Mouse (Mus musculus): Measurements from ENCODE around the gene Mrps11. TPM values are rescaled to one million over a fixed set of nuclear protein-coding genes. Genes with fewer than 3 reads are reported as not detected.

The Mrps11 gene
- total and polyA plus RNA-seq, 3 experiments, result 68.3 to 94.6 (median 75.1) TPM

Other genes starting within 250 kb of the Mrps11 start
- 0.21 TPM in 2 replicates for gene Ntrk3, start 45.1 kb upstream of the Mrps11 start, total RNA-seq (2012; rRNA removed)
- gene Ntrk3, start 45.1 kb upstream of the Mrps11 start, total RNA-seq (2014; rRNA removed), result not detected in 2 replicates
- not detected in 2 replicates for gene Ntrk3, start 45.1 kb upstream of the Mrps11 start, polyA plus RNA-seq (2012; ENCODE audit: insufficient read length, low read depth)
- gene Mrpl46, start 412 bp downstream of the Mrps11 start, total RNA-seq (2012; rRNA removed), result 62.8 and 79.0 TPM in 2 replicates
- 56.1 and 64.6 TPM in 2 replicates for gene Mrpl46, start 412 bp downstream of the Mrps11 start, total RNA-seq (2014; rRNA removed)
- 63.2 and 72.5 TPM in 2 replicates for gene Mrpl46, start 412 bp downstream of the Mrps11 start, polyA plus RNA-seq (2012; ENCODE audit: insufficient read length, low read depth)
- 12.6 and 12.9 TPM in 2 replicates for gene Det1, start 64.1 kb downstream of the Mrps11 start, total RNA-seq (2012; rRNA removed)
- 11.9 and 14.3 TPM in 2 replicates for gene Det1, start 64.1 kb downstream of the Mrps11 start, total RNA-seq (2014; rRNA removed)
- 9.5 and 12.2 TPM in 2 replicates for gene Det1, start 64.1 kb downstream of the Mrps11 start, polyA plus RNA-seq (2012; ENCODE audit: insufficient read length, low read depth)
- gene Aen, start 112.7 kb downstream of the Mrps11 start, total RNA-seq (2012; rRNA removed), result 69.1 and 93.5 TPM in 2 replicates
- gene Aen, start 112.7 kb downstream of the Mrps11 start, total RNA-seq (2014; rRNA removed), result 72.9 and 73.3 TPM in 2 replicates
- 74.2 and 88.9 TPM in 2 replicates for gene Aen, start 112.7 kb downstream of the Mrps11 start, polyA plus RNA-seq (2012; ENCODE audit: insufficient read length, low read depth)
- gene Isg20, start 130.3 kb downstream of the Mrps11 start, total RNA-seq (2012; rRNA removed), result 35.0 and 44.2 TPM in 2 replicates
- 5.6 and 6.9 TPM in 2 replicates for gene Isg20, start 130.3 kb downstream of the Mrps11 start, total RNA-seq (2014; rRNA removed)
- 19.9 and 21.3 TPM in 2 replicates for gene Isg20, start 130.3 kb downstream of the Mrps11 start, polyA plus RNA-seq (2012; ENCODE audit: insufficient read length, low read depth)